Mouse (Mus musculus) common myeloid progenitor, adult 5-6 weeks (primary cell): ENCODE data around the gene Slc5a5. TPM values are rescaled to one million over a fixed set of nuclear protein-coding genes. Genes with fewer than 3 reads are reported as not detected.

ENCODE experiments used
- ATAC-seq: replicated peaks from 2 replicates; pipeline ENCODE4 v1.8.0; 2016; ENCODE audit warnings: low read depth, mild to moderate bottlenecking, moderate TSS enrichment, inconsistent platforms; ENCODE audit not compliant: poor library complexity, severe bottlenecking
- total RNA-seq: library from RNA; stranded (forward); fragments of 200-1000, 187-1606 nt; gene quantifications from 2 replicates; pipeline ENCODE4 v1.2.3, GENCODE M21; 2017

Gene Slc5a5
- total RNA-seq, 1 experiment from 2014 or later: 0.14 TPM

DNA sequence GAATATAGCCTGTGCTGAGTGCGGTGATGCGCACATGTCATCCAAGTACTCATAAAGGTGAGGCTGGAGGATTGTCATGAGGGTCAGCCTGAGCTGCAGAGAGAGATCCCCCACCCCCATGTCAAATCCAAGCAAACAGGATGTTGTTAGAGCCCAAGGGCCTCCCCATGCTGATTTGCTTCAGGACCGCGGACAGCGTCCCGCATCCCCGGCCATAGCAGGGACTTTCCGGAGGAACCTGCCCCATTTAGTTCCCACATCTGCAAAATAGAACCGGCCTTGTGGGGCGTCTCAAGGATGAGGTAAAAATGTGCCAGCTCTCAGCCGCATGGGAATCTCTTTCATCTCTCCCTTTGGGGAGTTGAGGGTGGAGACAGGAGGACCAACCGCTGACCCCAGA is 6.9 kb downstream of the Slc5a5 start:
- ATAC-seq: peak; percentile 65

DNA sequence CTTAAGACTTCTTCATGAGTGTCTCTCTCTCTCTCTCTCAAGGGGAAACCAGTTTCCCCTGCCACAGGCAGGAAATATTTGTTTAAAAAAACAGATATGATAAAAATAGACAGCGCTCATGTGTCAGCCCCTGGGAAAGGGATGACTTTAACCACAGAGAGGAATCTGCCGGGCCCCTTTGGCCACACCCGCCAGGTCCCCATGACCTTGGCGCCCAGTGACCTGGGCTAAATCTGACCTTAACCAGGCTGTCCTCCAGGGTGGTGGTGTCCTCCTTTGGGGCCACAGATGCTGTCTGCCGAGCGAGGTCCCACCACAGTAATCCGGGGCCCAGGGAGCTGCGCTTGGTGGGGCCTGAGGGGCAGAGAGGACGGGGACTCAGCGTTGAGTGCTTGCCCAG is 7.9 kb downstream of the Slc5a5 start:
- ATAC-seq: 0 out of 2 replicates have a peak, but pooled peaks have one; percentile 8

DNA sequence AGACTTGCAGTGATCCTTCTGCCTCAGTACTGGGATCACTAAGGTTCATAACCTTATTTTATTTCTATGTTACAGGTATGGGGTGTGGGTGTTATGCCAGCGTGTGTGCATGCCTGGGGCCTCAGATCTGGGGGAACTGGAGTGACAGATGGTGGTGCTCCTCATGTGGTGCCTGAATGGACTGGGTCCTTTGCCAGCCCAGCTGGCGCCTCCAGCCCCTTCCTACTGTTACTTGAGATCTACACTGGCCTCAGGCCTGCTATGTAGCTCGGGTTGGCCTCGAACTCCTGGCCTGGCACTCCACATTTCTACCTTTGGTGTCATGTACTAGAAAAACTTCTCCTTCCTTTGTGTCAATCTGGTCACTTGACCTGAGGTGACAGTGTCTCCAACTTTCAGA is 8.4 kb downstream of the Slc5a5 start:
- ATAC-seq: no peak

DNA sequence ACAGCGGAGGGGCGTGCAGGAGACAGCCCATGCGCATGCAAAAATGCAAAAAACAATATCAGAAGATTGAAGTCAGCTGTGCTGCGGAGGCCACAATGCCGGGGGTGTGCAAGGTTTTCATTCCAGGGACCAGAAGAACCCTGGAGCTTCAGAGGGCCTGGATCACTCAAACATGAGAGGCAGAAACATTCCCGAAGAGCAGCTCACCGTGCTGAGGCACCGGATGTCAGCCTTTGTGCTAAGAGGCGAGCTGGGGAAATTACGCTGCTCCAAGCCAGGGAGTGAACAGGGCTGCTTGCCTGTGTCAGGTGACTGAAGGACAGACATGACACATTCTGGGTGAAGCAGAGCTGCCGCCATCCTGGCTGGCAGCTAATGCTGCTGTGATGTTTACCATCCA is 12.0 kb downstream of the Slc5a5 start:
- no peak for ATAC-seq

DNA sequence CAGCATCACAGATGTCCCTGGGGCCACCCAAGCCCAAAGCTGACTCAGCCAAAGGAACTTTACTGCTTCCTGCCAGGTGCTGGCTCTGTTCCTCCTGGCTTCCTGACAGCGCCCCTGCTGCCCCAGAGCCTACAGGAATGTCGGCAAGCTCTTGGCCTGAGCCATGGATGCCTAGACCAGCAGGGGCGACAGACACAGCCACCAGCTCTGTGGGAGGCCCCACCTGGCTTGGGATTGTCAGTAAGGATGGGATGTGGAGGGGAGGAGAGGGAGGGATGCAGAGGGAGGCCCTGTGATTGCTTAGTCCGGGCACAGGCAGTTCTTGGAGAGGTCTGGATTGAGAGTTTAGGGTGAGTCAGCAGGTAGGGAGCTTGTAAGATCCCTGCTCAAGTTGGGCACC is 12.4 kb downstream of the Slc5a5 start:
- ATAC-seq: no peak

DNA sequence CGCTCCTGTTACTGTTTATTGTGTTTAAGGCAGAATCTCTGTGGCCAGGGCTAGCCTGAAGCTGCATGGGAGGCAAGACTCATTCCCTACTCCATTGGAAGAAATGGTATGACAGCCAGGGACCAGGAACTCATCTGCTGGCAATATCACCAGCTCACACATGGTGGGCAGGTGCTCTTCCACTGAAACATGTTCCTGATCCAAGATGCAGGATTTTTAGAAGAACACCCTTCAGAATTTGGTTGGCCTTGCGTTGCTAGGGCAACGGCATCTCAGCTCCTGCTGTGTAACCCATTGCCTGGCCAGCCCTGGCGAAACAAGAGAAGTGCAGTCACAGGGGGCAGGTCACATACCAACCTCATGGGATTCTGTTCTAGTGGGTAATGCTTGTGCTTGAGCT is 13.1 kb downstream of the Slc5a5 start:
- ATAC-seq: no peak

DNA sequence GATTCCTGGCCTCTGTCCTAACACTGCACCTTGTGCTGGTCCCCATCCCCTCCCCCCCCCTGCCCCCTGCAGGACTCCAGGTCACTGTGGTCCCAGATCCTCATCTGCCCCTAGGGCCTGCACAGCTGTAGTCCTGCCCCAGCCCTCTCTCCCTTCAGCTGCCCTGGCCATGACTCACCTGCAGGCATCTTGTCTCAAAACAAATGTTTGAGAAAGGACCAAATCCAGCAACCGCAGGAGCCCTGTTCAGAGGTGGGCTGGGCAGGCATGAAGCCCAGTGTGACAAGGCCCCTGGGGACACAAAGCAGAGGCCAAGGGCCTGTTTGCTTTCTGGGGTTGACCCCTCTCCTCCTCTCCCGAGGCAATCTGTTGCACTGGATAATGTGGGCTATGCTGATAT is 14.4 kb downstream of the Slc5a5 start:
- ATAC-seq: no peak

DNA sequence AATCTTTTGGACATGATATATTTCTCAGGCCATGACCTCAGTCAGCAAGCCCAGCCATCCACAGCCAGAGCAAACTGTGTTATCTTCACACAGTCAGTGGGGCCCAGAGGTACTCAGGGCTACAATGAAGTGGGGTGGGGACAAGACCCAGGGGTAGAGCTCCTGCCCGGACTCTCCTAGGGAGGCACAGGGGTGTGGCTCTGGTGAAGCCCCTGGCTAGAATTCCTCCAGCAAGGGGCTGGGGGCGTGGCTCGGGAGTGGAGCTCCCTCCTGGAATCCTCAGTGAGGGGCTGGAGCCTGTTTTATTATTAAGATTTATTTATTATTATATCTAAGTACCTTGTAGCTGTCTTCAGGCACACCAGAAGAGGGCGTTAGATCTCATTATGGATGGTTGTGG is 16.2 kb downstream of the Slc5a5 start:
- ATAC-seq: no peak

DNA sequence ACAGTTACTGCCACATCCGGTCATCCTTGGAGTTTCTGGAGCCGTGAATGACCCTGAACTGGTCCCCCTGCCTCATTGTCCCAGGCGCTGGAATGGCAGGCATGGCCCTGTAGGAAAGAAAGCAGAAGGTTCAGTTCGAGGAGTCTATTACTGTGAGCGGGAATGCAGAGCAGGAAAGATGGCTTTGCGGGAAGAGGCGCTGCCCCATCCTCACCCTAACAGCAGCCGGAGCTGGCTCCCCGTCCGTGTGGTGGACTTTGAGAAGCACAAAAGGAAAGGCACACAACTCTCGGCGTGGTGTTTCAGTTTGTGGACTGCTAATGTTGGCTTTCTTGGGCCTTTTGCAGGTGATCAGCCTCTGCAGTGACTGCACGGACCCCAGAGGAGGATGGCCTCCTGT is 18.1 kb downstream of the Slc5a5 start:
- ATAC-seq: no peak

DNA sequence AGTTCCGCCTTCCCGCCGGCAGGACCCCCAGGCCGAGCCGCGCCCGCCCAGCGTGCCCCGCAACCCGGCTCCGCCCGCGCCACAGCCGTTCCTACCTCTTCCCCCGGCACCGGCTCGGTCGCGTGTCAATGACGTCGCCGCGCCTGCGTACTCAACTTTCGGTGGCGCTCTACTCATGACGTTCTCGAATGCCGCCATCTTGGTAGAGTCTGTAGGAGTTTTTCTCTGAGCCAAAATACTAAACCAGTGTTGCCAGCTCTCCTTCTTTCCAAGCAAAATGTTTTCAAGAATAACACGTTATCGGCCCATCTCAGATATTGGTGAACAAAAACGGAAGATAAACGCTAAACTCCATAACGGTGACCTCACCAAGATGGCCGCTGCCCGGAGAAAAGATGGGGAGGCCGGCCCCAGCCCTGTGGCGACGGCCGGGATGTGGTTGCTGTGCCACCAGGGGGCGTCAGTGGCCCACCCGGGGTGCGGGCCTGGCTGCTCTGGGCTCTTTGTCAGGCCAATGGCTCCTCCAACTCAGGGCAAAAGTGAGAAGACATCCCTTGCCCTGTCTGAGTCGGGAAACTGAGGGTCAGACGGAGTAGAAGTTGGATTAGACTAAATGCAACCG is 19.1 kb downstream of the Slc5a5 start, which contains the start of gene Ccdc124:
Gene Ccdc124 (minus strand): TSS at position 572 of the 622 bp plus-strand sequence.
- ATAC-seq: peak; percentile 81

DNA sequence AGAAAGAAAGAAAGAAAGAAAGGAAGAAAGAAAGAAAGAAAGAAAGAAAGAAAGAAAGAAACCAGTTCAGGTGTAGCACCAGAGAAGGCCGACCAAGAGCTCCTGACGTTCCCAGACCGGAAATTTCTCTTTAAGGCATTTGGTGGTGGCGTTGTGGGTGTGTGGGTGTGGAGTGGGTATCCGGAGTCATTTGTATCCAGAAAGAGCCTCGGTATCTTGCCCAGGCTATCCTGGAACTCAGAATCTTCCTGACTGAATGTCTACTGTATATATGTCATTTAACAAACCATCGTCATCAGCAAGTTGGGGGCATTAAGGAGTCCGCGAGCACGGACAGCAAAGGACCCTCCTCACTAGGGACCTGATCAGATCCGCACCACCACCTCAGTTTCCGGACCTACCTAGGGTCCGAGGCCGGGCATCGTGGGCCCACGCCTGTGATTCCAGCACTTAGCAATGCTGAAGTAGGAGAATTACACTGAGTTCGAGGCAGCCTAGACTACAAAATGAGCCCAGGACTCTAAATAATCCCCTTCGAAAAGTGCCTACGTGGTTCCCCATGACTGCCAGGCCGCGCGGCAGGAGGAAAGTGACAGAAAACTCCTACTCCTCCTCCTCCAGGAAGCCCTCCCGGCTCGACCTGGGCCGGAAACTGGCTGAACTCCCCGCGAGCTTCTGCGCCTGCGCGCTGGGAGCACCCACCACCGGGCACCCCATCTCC is 19.8 kb downstream of the Slc5a5 start:
- no peak for ATAC-seq

DNA sequence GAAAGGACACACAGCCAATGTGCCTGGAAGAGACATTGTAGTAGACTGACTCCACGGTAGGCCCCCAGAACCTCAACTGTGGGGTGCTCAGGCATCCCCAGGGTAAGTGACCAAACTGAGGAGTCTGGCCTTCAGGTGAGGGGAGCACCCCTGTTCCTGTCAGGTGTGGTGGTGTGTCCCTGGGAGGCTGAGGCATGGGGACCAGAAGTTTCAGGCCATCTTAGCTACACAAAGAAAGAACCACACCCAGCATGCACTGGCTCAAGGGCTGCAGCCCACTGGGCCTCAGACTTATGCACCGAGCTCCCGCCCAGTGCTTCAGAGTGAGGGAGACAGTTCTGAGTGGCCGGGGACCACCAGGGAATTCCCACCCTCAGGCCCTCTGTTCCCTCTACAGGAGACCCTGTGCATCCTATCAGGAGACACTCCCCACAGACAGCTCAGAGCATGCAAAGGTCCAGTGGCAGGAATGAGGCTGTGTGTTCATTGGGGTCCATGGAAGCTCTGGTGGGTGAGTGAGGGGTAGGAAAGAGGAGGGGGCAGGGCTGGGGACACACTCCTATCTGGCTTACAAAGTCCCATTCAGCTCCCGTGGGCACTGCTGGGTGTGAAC is 21.3 kb downstream of the Slc5a5 start:
- no peak for ATAC-seq

DNA sequence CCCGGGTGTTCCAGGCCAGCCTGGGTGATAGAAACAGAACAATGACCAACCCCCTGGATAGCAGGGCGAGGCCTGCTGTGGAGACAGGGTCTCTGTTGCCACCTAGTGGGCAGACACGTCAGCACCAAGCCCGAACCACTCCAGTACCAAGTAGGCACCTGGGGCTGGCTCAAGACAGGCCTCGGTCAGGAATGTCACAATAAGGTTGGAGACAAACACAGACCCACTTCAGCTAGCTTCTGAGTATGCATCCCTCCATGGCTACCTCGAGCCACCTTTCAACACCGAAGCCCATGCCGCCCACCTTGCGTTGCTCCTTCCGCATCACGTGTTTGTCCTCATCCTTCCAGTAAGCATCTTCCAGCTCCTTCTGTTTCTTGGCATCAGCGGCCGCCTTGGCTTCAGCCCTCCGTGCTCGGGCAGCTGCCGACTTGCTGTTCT is 22.9 kb downstream of the Slc5a5 start:
- peak; percentile 40 for ATAC-seq

DNA sequence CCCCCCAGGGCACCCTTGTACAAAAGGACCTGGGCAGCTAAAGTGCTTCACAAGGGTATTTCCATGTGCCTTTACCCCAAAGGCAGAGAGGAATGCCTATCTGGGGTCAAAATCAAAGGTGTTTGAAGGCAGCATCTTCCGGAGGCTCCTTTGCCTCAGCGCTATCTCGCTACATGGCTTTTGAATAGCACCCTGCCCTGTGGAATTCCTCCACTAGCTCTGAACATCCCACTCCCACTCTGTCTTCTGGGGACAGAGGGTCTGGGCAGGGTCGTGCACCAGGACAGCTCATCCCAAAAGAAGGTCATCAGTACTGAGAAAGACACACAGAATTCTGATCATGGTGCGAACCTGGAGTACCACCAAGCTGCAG is 23.4 kb downstream of the Slc5a5 start:
- no peak for ATAC-seq

DNA sequence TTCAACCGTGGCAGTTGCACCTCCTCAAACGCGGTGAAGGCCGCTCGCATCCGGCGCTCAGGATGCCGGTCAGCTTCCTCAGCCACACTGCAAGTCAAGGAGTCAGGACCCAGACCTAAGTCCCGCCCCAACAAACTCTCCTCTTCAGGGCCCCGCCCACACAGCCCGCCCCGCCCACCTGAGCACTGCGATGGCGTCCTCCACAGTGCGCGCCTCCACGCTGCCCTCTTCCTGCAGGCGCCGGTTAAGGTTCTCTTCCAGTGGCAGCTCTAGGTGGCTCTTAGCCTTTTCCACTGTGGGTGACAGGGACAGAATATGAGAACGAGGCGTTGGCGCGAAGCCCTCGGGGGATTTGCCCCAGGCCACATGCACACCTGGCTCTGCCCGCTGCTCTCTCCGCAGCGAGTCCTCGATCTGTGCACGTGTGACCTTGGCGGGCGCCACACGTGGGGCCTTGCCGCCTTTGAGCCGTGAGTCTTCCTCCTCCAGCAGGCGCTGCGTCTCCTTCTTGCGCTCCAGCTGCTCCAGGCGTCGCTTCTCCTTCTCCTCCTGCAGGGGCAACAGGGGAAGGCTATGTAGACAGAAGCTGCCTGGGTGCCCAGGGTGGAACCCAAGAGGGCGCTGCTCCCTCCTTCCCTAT is 23.9 kb downstream of the Slc5a5 start:
- peak; percentile 36 for ATAC-seq

DNA sequence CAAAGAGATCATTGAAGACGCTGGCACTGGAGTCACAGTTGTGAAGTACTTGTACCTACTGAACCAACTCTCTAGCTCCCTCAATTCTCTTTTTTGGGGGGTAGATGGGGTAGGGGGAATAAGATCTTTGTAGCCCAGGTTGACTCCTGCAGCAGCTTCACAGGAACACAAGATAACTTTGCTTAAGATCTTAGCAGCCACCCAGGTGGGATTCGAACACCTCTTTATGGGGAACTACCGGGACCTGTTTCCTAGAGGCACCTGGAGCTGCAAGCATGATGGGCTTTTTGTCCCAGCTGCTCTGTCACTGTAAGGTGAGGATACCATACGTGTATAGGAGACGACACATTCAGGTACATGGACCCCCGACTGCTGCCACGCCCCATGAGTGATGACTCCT is 26.0 kb downstream of the Slc5a5 start:
- ATAC-seq: no peak

DNA sequence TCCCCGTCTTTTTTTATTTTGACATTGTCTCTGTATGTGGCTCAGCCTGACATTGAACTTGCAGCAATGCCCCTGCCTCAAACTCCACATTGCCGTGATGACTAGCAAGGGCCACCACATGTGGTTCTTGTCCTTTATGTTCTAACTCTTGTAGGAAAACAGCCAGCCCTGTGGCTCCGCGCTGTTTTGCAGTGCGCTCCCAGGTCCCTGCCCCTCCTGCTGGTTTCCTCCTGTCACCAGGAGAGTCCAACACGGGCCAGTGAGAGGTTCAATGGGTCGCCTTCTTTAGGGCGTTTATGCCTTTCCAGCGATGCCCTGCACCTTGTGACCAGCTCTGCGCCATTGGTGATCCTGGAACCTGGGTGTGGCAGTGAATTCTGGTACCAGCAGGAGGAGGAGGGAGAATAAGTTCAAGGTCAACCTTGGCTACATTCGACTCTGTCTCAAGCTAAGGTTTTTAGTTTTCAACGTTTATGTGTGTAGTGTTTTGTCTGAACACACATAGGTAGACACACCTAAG is 26.5 kb downstream of the Slc5a5 start:
- ATAC-seq: no peak

DNA sequence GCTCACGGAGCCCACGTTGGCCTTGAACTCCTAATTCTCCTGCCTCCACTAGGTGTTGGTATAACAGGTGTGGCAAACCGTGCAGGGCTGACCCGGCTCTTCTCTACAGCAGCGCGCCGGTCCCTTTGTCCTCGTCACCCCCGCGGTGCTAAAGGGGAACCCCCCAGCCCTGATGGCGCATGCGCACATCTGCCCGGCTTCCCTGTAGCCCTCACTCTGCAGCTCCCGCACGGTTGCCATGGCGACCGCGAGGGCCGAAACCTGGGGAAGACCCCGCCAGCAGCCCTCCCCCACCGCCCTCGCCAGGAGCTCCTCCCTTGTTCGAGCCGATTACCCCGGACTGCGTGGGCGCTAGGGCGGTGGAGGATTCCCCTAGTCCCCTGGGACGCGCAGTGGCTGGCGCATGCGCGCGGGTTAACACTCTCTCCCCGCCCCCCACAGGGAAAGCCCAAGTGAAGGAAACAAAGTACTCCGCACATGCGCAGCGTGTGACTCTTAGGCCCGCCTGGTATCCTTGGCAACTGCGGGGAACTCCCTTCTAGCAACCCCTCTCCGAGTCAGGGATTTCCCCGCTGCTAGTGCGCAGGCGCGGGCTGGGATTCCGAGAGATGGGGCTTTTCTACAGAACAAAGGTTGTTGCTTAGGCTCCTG is 27.1 kb downstream of the Slc5a5 start:
- peak; percentile 71 for ATAC-seq

DNA sequence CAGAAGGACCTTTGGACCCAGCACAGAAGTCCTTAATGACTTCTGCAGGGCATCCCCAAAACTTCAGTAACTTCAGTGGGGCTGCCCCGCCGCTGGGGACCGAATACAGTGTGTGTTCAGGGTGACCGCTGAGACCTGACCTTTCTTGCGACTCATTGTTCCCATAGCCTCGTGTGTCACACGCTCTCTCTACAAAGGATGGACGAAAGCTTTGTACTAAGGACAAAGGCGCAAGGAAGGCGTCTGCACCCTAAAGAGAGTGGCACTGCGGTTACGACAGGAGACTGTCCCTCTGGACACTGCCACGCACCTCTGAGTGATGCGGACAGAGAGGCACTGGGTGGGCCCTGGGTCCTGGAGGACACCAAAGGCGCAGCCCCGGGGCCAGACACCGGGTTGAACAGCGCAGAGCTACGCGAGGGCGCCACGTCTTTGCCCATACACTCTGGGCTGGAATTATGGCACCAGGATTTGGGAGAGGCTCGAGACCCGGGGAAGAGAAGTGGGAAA is 27.8 kb downstream of the Slc5a5 start:
- no peak for ATAC-seq
